Mouse (Mus musculus) lung, embryonic 15.5 days (tissue): Measurements from ENCODE around the gene Gpr25. TPM values are rescaled to one million over a fixed set of nuclear protein-coding genes. Genes with fewer than 3 reads are reported as not detected.

Source experiments
- ATAC-seq: fragments of 200-750 bp; cut with Nextera tagmentation; 2 replicates; pipeline ENCODE4 v1.8.0; 2017; ENCODE audit warnings: moderate number of reproducible peaks, borderline replicate concordance; ENCODE audit not compliant: low FRiP score, low TSS enrichment; ENCODE audit errors: extremely low read depth
- H3K27ac ChIP-seq: fragments of 300-500 bp; sonication (generic); 2 replicates; pipeline ENCODE4 v1.5.1; 2015; ENCODE audit warnings: moderate library complexity, mild to moderate bottlenecking, inconsistent platforms
- H3K27me3 ChIP-seq: fragments of 300-500 bp; sonication (generic); 2 replicates; pipeline ENCODE4 v1.6.1; 2015; ENCODE audit warnings: inconsistent platforms
- H3K36me3 ChIP-seq: fragments of 300-500 bp; sonication (generic); 2 replicates; pipeline ENCODE4 v1.6.1; 2015; ENCODE audit warnings: inconsistent platforms
- H3K4me1 ChIP-seq: fragments of 300-500 bp; sonication (generic); 2 replicates; pipeline ENCODE4 v1.6.1; 2015; ENCODE audit warnings: inconsistent platforms
- H3K4me2 ChIP-seq: fragments of 300-500 bp; sonication (generic); 2 replicates; pipeline ENCODE4 v1.6.1; 2015; ENCODE audit warnings: inconsistent platforms, mild to moderate bottlenecking, moderate library complexity
- H3K4me3 ChIP-seq: fragments of 300-500 bp; sonication (generic); 2 replicates; pipeline ENCODE4 v1.5.1; 2015; ENCODE audit warnings: mild to moderate bottlenecking, inconsistent platforms
- H3K9ac ChIP-seq: fragments of 300-500 bp; sonication (generic); 2 replicates; pipeline ENCODE4 v1.6.1; 2015; ENCODE audit warnings: inconsistent platforms
- H3K9me3 ChIP-seq: fragments of 300-500 bp; sonication (generic); 2 replicates; pipeline ENCODE4 v1.6.1; 2016; ENCODE audit warnings: inconsistent platforms
- WGBS: fragments of 180-500 bp; shearing (Covaris S2); methylation state at CpG from one replicate; pipeline ENCODE4 v1.1.7; 2015; 5-methylcytosine and 5-hydroxymethylcytosine counted together
- polyA plus RNA-seq: library from polyadenylated mRNA; unstranded; fragments of >200 nt; fragmentation: Nextera tagmentation; extraction: Ambion mirVana; gene quantifications from 2 replicates; pipeline ENCODE4 v1.2.1, GENCODE M21; 2015

Gene Gpr25
- polyA plus RNA-seq, 1 experiment from 2014 or later: not detected

DNA sequence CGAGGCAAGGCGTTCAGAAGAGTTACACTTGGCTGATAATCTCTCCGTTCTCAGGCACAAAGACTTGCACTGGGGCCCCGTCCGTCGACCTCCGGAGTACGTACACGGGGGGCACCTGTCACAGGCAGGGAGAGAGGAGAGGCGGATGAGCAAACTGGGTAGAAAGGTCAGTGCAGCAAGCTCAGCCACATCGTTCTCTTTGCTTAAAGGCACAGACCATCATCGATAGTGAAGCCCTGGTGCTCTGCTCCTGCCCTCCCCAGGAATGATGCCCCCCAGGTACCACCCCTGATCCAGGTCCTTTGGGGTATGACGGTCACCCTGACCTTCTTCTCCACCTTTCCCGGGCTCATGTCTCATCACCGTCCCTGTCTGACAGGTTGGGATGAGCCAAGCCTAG lies 46.4 kb downstream of the Gpr25 start:
- Histone ChIP-seq H3K9ac (no peak overlapping the region), H3K27me3 (no peaks in the 10 kb centered on the region), H3K27ac (no peak overlapping the region), H3K4me1 (no peaks in the 10 kb centered on the region), H3K9me3 (no peaks in the 10 kb centered on the region), H3K4me3 (no peak overlapping the region), H3K4me2 (no peak overlapping the region), H3K36me3 (peaks cover 30% of the 10 kb centered on the region)
- ATAC-seq: no peak
- 71% methylated on average over 15 of the region's 15 CpGs for WGBS

DNA sequence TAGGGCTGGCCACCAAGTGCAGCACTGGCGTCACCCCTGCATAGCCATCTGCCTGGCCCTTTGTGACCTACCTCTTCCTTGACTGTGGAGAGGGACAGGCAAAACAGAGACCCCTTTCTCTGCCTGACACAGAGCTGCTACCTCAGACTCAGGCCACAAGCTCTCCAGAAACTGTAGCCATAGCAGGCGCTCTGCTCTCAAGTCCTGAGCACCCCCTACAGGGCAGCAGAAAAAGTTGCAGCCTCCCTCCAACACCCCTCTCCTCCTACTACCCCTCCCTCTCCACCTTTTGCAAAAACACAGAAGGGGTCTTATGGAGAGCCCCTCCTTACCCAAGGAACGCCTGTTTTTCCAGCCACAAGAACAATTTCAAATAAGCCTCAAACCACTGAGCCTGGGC lies 47.9 kb downstream of the Gpr25 start, which contains the start of gene Mroh3:
TSS of gene Mroh3 (minus strand) at position 26 of the 400 bp plus-strand sequence.
- WGBS: 38% methylated on average over 3 of the region's 3 CpGs

More for the DNA sequence above, 47.9 kb downstream of the Gpr25 start, which contains the start of gene Mroh3:
- Histone ChIP-seq H3K36me3 (peaks cover 18% of the 10 kb centered on the region), H3K4me1 (no peaks in the 10 kb centered on the region), H3K4me2 (no peak within 1 kb of the TSS), H3K9ac (no peak within 1 kb of the TSS), H3K9me3 (no peaks in the 10 kb centered on the region), H3K27ac (no peak within 1 kb of the TSS), H3K27me3 (no peaks in the 10 kb centered on the region), H3K4me3 (no peak within 1 kb of the TSS)
- ATAC-seq: no peak; the same call in 1 of the 2 replicates

Other genes starting within 250 kb of the Gpr25 start
- not detected in 2 replicates for gene Ascl5, start 210.1 kb downstream of the Gpr25 start, polyA plus RNA-seq
- 0.10 and 0.14 TPM in 2 replicates for gene Cacna1s, start 208.1 kb downstream of the Gpr25 start, polyA plus RNA-seq
- 3.5 and 4.1 TPM in 2 replicates for gene Kif21b, start 129.5 kb downstream of the Gpr25 start, polyA plus RNA-seq
- gene Mroh3, start 48.0 kb downstream of the Gpr25 start, polyA plus RNA-seq: 0.17 and 0.25 TPM in 2 replicates
- gene Inava, start 26.6 kb downstream of the Gpr25 start, polyA plus RNA-seq: 15.7 and 16.0 TPM in 2 replicates
- 10.0 and 11.0 TPM in 2 replicates for gene Camsap2, start 85.2 kb upstream of the Gpr25 start, polyA plus RNA-seq
- 15.9 and 17.2 TPM in 2 replicates for gene Ddx59, start 154.4 kb upstream of the Gpr25 start, polyA plus RNA-seq
- 6.4 and 7.1 TPM in 2 replicates for gene Kif14, start 205.5 kb upstream of the Gpr25 start, polyA plus RNA-seq